Mouse (Mus musculus) pancreas, adult 10 weeks (tissue): ENCODE measurements around the gene Tmco5b. TPM values are rescaled to one million over a fixed set of nuclear protein-coding genes. Genes with fewer than 3 reads are reported as not detected.

Experiments used
- polyA plus RNA-seq: library from polyadenylated mRNA; stranded (reverse); fragments of 350-450 nt; fragmentation: Illumina TruSeq; extraction: RNeasy Lipid Tissue Mini Kit (QIAGEN cat#74804); gene quantifications from one replicate; pipeline ENCODE4 v1.2.3, GENCODE M21; 2015; ENCODE audit warnings: low read depth, low replicate concordance; ENCODE audit not compliant: insufficient read depth

The Tmco5b gene
- polyA plus RNA-seq, result not detected

GRCm38 (mm10) chr2:113285432-113285831, at the start of gene Tmco5b:
Gene Tmco5b (plus strand): TSS chr2:113285732.

Other genes starting within 250 kb of the Tmco5b start
- 0.59 TPM for gene Ryr3, start 68.6 kb upstream of the Tmco5b start, polyA plus RNA-seq
- gene Fmn1, start 42.0 kb downstream of the Tmco5b start, polyA plus RNA-seq, result 0.33 TPM